Mouse (Mus musculus) C2C12 (cell line): ENCODE data around the gene Ttc30b.

Experiments used
- CEBPB ChIP-seq: IDR thresholded peaks from one replicate; pipeline ENCODE4 v1.6.1; 2011; ENCODE audit warnings: low read depth, mild to moderate bottlenecking, control low read depth, moderate library complexity
- CTCF ChIP-seq: IDR thresholded peaks from one replicate; pipeline ENCODE4 v1.5.1; 2011; ENCODE audit not compliant: control insufficient read depth, insufficient read depth, insufficient read length

DNA sequence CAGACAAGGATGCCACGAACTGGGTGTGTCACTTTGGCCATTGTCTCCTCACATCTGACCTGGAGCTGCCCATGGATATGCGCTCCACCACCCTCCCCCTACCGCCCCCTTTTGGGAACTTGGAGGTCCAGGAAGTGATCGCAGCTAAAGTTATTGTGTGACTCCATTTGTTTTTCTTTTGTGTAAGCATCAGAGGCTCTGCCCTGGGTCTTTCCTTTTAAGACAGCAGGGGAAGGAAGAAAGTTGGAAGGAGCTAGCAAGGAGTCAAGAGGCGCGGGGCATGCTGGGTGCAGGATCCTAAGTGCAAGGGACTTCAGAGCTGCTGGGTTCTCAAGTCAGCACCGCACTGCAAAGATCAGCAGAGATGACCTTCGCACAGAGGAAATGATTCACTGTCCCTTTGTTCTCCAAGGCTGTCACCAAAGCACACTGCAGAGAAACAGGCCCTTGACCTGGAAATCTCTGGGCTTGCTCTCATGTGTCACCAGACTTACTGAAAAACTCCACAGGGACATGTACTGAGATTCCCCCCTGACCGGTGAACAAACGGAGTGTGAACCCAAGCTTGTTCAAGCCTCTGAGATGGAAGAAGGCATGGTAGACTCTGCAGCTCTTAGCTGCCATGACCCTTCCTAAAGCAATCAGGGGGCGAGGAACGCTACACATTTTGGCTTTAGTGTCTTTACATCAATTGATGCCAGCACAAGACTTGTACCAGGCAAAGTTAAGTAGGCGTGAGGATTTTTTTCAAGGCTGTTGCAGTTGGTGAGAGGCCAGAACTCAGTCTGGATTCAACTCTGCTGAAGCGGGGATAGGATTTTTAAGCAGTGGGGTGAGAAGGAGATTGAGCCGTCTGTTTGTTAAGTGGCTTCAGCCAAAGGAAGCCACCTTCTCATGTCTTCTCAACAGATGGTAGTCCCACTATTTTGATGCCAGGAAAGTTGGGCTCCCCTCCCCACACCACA, 22.3 kb upstream of the Ttc30b start:
- no peak for TF ChIP-seq CTCF
- TF ChIP-seq CEBPB, result no peak
